Mouse (Mus musculus) limb, embryonic 10.5 days (tissue): ENCODE results near the gene Parp16. TPM values are rescaled to one million over a fixed set of nuclear protein-coding genes. Genes with fewer than 3 reads are reported as not detected.

Experiments
- DNase-seq: peaks from one replicate; pipeline ENCODE4 v3.0.0-alpha.2; 2017; ENCODE audit warnings: low spot score
- H3K27ac ChIP-seq: fragments of 300-500 bp; sonication (generic); 2 replicates; pipeline ENCODE4 v1.5.1; 2016; ENCODE audit warnings: mild to moderate bottlenecking
- H3K27me3 ChIP-seq: fragments of 300-500 bp; sonication (generic); 2 replicates; pipeline ENCODE4 v1.6.1; 2016; ENCODE audit warnings: low read depth, mild to moderate bottlenecking; ENCODE audit not compliant: poor library complexity, severe bottlenecking
- H3K36me3 ChIP-seq: fragments of 300-500 bp; sonication (generic); 2 replicates; pipeline ENCODE4 v1.6.1; 2016; ENCODE audit warnings: mild to moderate bottlenecking, moderate library complexity
- H3K4me1 ChIP-seq: fragments of 300-500 bp; sonication (generic); 2 replicates; pipeline ENCODE4 v1.6.1; 2016
- H3K4me3 ChIP-seq: fragments of 300-500 bp; sonication (generic); 2 replicates; pipeline ENCODE4 v1.5.1; 2016; ENCODE audit warnings: mild to moderate bottlenecking, moderate library complexity
- H3K9me3 ChIP-seq: fragments of 300-500 bp; sonication (generic); replicated peaks from 2 replicates; pipeline ENCODE4 v1.6.1; 2016; ENCODE audit warnings: mild to moderate bottlenecking
- WGBS: fragments of 180-500 bp; shearing (Covaris S2); methylation state at CpG from one replicate; pipeline ENCODE4 v1.1.7; 2016; 5-methylcytosine and 5-hydroxymethylcytosine counted together
- polyA plus RNA-seq: library from polyadenylated mRNA; unstranded; fragments of >200 nt; fragmentation: Nextera tagmentation; extraction: Ambion mirVana; gene quantifications from 2 replicates; pipeline ENCODE4 v1.2.1, GENCODE M21; 2016

Gene Parp16
- polyA plus RNA-seq, 1 experiment from 2014 or later: 8.7 TPM

DNA sequence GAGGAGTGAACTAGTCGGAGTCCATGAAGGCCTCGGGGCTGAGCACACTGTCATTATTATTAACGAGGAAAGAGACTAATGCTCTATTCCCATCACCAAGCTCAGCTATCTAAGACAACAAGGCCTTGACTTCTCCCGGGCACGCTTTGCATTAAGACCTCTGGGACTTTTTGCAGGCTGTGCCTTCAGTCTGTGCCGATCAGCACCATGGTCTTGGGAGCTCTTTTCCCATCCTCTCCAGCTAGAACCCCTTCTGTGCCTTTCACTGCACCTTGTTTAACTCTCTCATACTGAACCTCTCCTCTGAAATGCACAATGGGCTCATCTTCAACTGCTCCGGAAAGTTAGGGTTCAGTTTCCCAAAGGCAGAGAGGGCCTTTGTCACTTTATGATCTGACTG is 4.8 kb upstream of the Parp16 start:
- Histone ChIP-seq H3K27me3 (no peaks in the 10 kb centered on the region), H3K4me1 (peaks cover 87% of the 10 kb centered on the region), H3K27ac (peak overlapping the region; percentile 86), H3K9me3 (no peaks in the 10 kb centered on the region), H3K36me3 (peaks cover 13% of the 10 kb centered on the region), H3K4me3 (no peak overlapping the region)
- DNase-seq: peak; percentile 34
- 39% methylated on average over 7 of the region's 7 CpGs for WGBS

DNA sequence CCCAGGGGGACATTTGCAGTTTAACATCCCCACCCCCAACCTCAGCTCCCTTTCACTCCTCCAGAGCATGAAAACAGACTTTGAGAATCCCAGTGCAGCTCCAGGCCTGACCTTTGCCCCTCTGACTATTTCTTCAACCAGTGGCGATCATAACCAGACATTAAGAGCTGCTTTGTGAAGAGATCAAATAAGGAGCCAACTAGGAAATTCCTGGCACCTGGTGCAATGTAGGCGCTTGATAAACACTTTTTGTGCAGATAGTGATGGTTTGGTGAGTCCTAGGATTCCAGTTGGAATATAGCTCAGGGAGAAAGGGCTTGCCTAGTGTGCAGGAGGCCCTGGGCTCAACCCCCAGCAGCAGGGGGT is 3.8 kb upstream of the Parp16 start:
- 9% methylated on average over 2 of the region's 2 CpGs for WGBS
- Histone ChIP-seq H3K27ac (peak overlapping the region; percentile 86), H3K9me3 (no peaks in the 10 kb centered on the region), H3K4me1 (peaks cover 87% of the 10 kb centered on the region), H3K27me3 (no peaks in the 10 kb centered on the region), H3K36me3 (peaks cover 2% of the 10 kb centered on the region; the same call in 1 of the 2 replicates), H3K4me3 (peak overlapping the region; percentile 28)
- peak; percentile 65 for DNase-seq

DNA sequence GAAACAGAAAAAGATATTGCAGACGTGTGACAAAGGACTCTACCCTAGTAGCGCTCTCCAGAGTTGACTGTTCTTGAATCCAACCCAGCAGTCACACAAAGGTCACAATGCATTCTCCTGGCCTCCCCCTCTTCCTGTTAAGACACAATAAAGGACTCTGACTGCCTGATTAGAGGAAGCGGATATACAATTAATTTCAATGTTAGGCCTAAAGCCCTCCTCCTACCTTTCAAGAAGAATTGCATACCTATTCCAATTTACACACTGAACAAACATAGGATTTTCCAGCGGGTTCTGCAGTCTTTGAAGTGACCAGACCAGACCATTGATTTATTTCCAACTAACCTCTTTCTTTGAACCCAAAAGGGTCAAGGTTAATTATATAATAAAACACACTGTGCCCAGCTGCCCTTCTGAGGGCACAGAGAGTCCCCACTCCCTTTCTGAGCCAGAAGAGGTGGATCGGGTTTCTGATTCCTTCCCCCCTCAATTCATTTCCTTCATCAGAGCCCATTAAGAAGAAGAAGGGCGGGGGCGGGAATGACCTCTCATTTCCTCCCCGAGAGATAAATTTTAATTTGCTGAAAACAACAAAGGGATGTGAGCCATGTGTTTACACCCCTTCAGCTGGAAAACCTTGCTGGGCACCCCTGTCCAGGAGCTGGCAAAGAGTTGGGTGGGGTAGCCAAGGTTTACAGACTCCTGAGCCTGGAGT is 3.2 kb upstream of the Parp16 start:
- peak; percentile 67 for DNase-seq
- peak overlapping the region; percentile 86 for H3K27ac ChIP-seq
- H3K4me1 ChIP-seq: peaks cover 85% of the 10 kb centered on the region
- 7% methylated on average over 8 of the region's 8 CpGs for WGBS
- H3K4me3 ChIP-seq: peak overlapping the region; percentile 28
- H3K36me3 ChIP-seq: no peaks in the 10 kb centered on the region
- H3K9me3 ChIP-seq: no peaks in the 10 kb centered on the region
- H3K27me3 ChIP-seq: no peaks in the 10 kb centered on the region

DNA sequence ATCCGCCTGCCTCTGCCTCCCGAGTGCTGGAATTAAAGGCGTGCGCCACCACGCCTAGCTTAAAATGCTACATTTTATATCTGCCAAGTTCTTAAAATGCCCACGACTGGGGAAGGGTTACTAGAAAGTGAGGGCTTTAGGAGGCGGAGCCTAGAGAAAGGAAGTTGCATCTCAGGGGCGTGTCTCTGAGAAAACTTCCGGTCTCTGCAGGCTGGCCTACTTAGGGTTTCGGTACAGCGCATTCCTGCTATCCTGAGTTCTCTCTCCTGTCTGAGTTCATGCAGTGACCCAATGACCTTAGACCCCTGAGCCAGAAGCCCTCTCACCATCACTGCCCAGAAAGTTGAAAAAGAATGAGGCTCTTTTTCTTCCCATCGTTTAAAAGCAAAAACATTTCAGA is 1.9 kb upstream of the Parp16 start:
- Histone ChIP-seq H3K27me3 (no peaks in the 10 kb centered on the region), H3K4me3 (no peak overlapping the region), H3K36me3 (no peaks in the 10 kb centered on the region), H3K4me1 (peaks cover 89% of the 10 kb centered on the region), H3K9me3 (no peaks in the 10 kb centered on the region), H3K27ac (peak overlapping the region; percentile 86)
- DNase-seq: peak; percentile 35
- WGBS: 60% methylated on average over 12 of the region's 12 CpGs

DNA sequence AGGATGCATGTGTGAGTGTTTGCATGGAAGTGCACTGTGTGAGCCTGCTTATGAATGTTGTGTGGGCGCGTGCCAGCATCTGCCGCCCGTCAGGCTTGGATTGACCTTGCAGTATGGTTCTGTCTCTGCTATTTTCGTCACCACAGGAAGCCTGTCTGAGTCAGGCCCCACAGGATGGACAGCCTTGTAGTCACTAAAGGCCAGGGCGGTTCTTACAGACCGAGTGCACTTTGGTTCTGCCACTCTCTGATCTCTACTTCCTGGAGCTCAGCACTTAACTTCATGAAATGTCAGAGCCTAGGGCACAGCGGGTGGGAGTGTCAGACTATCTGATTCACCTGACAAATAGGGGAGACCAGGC is 448 bp downstream of the Parp16 start:
- Histone ChIP-seq H3K27me3 (no peaks in the 10 kb centered on the region), H3K4me3 (no peak overlapping the region), H3K36me3 (no peaks in the 10 kb centered on the region), H3K9me3 (no peaks in the 10 kb centered on the region), H3K27ac (peak overlapping the region; percentile 93), H3K4me1 (peaks cover 71% of the 10 kb centered on the region)
- peak; percentile 57 for DNase-seq
- WGBS: 37% methylated on average over 8 of the region's 8 CpGs

DNA sequence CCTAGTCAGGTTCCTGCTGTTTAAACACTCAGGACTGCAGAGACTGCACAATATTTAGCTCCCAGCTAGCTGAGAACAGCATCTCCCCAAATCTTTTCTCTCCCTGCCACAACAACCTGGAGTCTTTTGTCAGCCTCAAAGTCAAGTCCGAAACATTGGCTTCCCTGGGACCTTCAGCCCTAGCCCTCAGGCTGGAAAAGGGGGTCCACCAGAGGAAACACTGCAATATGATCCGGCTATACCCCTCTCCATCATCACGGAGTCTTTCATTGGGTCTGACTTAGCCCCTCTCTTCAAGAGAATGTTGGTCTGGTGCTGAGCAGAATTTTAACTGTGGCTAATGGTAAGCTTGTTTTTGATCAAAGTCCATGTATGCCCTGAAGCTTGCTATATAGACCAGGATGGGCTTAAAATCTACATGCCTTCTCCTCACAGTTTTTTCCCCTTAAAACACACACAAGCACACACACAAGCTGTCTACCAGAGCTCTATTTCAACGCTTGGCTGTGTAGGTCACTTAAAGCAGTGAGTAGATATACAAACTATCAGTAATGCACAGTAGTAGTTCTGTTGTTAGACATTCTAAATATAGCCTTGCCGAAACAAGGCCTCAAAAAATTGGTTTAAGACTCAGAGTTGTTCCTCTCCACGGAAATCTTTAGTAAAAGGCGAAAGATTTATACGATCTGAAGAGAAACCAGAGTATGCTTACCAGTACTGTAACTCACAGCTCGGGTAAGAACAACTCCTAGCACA is 1.0 kb downstream of the Parp16 start:
- WGBS: 5% methylated on average over 9 of the region's 9 CpGs
- no peak overlapping the region for H3K4me3 ChIP-seq
- H3K4me1 ChIP-seq: peaks cover 65% of the 10 kb centered on the region

DNA sequence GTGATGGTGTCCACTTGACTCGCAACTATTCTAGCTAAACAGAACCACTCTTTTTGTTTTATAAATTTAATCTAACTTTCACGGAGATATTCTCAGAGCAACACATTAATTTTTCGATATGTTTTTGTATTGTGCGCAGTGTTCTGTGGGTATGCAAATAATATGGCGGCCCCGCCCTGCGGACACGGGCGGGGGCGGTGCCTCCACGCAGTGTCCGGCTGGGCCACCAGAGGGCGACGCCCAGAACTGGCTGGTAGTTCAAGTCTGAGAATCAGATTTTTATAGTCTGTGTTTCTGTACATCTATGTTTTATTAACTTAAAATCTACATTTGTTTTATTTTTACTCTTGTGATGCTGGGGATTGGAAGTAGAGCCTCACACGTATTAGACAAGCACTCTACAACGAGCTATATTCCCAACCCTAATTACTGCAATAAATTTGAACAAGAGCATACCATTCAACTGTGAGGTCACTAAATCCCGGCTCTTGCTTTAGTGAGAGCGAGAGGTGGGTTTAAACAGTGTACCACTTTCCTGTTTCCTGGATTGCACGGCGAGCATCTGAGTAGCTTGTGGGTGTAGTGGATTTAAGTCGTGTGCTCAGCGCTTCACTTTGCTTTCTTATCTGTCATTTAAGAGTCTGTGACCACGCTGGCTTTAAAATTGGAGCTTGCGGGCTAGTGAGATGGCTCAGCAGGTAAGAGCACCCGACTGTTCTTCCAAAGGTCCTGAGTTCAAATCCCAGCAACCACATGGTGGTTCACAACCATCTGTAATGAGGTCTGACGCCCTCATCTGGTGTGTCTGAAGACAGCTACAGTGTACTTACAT is 1.8 kb downstream of the Parp16 start:
- no peak overlapping the region for H3K4me3 ChIP-seq
- 20% methylated on average over 26 of the region's 26 CpGs for WGBS
- no peaks in the 10 kb centered on the region for H3K27me3 ChIP-seq
- H3K4me1 ChIP-seq: peaks cover 57% of the 10 kb centered on the region
- no peaks in the 10 kb centered on the region for H3K9me3 ChIP-seq
- H3K36me3 ChIP-seq: no peaks in the 10 kb centered on the region
- DNase-seq: peak; percentile 96
- H3K27ac ChIP-seq: peak overlapping the region; percentile 93

More for the DNA sequence above, 1.0 kb downstream of the Parp16 start:
- Histone ChIP-seq H3K36me3 (no peaks in the 10 kb centered on the region), H3K27ac (peak overlapping the region; percentile 93), H3K27me3 (no peaks in the 10 kb centered on the region), H3K9me3 (no peaks in the 10 kb centered on the region)
- peak; percentile 68 for DNase-seq

GRCm38 (mm10) chr9:65197826-65198225 is 2.7 kb downstream of the Parp16 start:
- H3K36me3 ChIP-seq: no peaks in the 10 kb centered on the region
- 87% methylated on average over 6 of the region's 6 CpGs for WGBS
- peaks cover 52% of the 10 kb centered on the region for H3K4me1 ChIP-seq
- no peak overlapping the region for H3K27ac ChIP-seq
- DNase-seq: no peak
- no peaks in the 10 kb centered on the region for H3K27me3 ChIP-seq
- no peaks in the 10 kb centered on the region for H3K9me3 ChIP-seq
- no peak overlapping the region for H3K4me3 ChIP-seq

GRCm38 (mm10) chr9:65199723-65200122 is 4.6 kb downstream of the Parp16 start:
- Histone ChIP-seq H3K4me1 (peaks cover 33% of the 10 kb centered on the region), H3K27ac (0 out of 2 replicates have a peak overlapping the region, but pooled peaks have one; percentile 14), H3K36me3 (no peaks in the 10 kb centered on the region), H3K9me3 (no peaks in the 10 kb centered on the region), H3K27me3 (no peaks in the 10 kb centered on the region), H3K4me3 (no peak overlapping the region)
- WGBS: 59% methylated on average over 7 of the region's 7 CpGs
- DNase-seq: no peak

DNA sequence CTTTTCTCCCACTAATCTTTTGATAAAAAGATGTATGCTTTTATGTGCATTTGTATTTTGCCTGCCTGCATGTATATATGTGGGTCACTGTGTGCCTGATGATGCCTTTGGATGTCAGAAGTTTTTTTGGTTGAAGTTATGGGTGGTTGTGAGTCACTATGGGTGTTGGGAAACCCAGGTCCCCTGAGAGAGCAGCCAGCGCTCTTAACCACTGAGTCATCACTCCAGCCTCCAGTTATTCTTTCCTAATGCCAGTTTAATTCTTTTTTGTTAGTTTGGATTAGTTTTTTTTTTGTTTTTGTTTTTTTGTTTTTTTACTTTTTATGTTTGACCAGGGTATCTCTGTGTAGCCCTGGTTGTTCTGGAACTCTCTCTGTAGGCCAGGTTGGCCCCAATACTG is 5.5 kb downstream of the Parp16 start:
- H3K27me3 ChIP-seq: no peaks in the 10 kb centered on the region
- H3K27ac ChIP-seq: no peak overlapping the region
- DNase-seq: no peak
- 91% methylated on average over 1 of the region's 1 CpGs for WGBS
- no peaks in the 10 kb centered on the region for H3K36me3 ChIP-seq
- H3K4me1 ChIP-seq: peaks cover 24% of the 10 kb centered on the region
- no peaks in the 10 kb centered on the region for H3K9me3 ChIP-seq
- H3K4me3 ChIP-seq: no peak overlapping the region

- DNase-seq: no peak
- no peak overlapping the region for H3K27ac ChIP-seq
Observed at GRCm38 (mm10) chr9:65201021-65201380, 5.8 kb downstream of the Parp16 start.

DNA sequence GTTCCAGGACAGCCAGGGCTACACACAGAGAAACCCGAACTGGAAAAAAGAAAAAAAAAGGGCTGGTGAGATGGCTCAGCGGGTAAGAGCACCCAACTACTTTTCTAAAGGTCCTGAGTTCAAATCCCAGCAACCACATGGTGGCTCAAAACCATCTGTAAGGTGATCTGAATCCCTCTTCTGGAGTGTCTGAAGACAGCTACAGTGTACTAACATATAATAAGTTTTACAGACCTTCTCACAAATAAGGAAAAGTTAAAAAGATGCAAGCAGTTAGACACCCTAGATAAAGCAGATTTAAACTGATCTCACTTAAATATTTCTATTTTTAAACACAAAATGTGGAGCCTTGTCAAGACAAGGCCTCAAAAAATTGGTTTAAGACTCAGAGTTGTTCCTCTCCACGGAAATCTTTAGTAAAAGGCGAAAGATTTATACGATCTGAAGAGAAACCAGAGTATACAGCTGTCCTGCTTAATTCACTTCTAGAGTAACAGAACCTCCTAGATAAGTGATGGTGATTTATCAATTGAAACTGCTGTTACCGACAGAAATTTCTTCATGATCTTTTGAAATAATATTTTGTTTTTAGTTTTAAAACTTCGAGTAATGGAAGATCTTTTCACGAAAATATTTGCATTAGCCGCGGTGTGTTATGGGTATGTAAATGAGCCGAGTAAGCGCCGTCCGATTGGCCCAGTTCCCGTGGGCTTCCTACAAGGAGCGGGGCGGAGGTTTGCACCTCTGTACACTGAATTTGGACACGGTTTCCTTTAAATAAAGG is 6.4 kb downstream of the Parp16 start:
- no peaks in the 10 kb centered on the region for H3K9me3 ChIP-seq
- H3K4me3 ChIP-seq: peak overlapping the region; percentile 49
- peak; percentile 72 for DNase-seq
- peak overlapping the region; percentile 88 for H3K27ac ChIP-seq
- H3K27me3 ChIP-seq: no peaks in the 10 kb centered on the region
- WGBS: under 1% methylated on average over 18 of the region's 18 CpGs
- H3K36me3 ChIP-seq: no peaks in the 10 kb centered on the region
- H3K4me1 ChIP-seq: peaks cover 18% of the 10 kb centered on the region

More at GRCm38 (mm10) chr9:65201021-65201380, 5.8 kb downstream of the Parp16 start:
- Histone ChIP-seq H3K4me1 (peaks cover 20% of the 10 kb centered on the region), H3K36me3 (no peaks in the 10 kb centered on the region), H3K4me3 (no peak overlapping the region), H3K9me3 (no peaks in the 10 kb centered on the region), H3K27me3 (no peaks in the 10 kb centered on the region)
- 53% methylated on average over 3 of the region's 3 CpGs for WGBS
